ENCODE assay signal across 1 mouse cellular context in the genomic region with DNA sequence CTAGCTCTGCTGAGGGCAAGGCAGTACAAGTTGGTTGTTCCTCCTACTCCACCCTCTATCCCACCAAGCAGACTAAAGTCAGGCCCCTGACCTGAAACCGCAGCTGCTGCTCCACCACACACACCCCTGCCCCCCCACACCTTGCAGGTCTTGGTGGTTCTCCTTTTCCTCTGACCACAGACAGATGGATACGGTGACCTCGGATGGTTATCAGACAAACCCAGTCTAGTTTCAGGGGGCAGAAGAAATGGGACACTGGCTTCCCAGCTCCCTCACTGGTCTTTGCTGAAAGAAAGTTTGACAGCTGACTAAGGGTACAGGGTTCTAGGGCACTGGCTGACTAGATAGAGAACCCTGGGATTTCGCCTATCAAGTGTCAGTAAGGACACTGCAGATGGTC.
TF ChIP-seq lines count a peak whose summit lies in the region.

No protein-coding gene starts in this region.

TF ChIP-seq in MEL, 35 proteins besides CTCF, POLR2A, EP300 and RAD21:
- TF ChIP-seq SIN3A (IDR thresholded peaks at IDR 0.05; ENCODE audit: low read length) (0 out of 2 replicates have a peak, but pooled peaks have one; percentile 25), E2F4 (IDR thresholded peaks at IDR 0.05; ENCODE audit: borderline replicate concordance, low read depth, low read length) (no peak), ETS1 (IDR thresholded peaks at IDR 0.05; ENCODE audit: low read depth, low read length) (peak; percentile 75), TCF12 (IDR thresholded peaks at IDR 0.05; ENCODE audit: low read depth, low read length) (peak; percentile 75), JUND (IDR thresholded peaks at IDR 0.05; ENCODE audit: low read depth, low read length) (no peak), RCOR1 (IDR thresholded peaks at IDR 0.05; ENCODE audit: low read depth, low read length) (0 out of 2 replicates have a peak, but pooled peaks have one; percentile 27), TAL1 (IDR thresholded peaks at IDR 0.05; ENCODE audit: low read length) (peak; percentile 79)
